Mouse (Mus musculus): Measurements from ENCODE around the gene Plcb4. TPM values are rescaled to one million over a fixed set of nuclear protein-coding genes. Genes with fewer than 3 reads are reported as not detected.
"Not testable (repeated sequence)": the region's sequence is repeated elsewhere in the genome, so short reads cannot be mapped to it uniquely, and the experiment has no call there.

Plcb4 gene
- polyA plus RNA-seq, 1 experiment from 2014 or later = 12.4 TPM

DNA sequence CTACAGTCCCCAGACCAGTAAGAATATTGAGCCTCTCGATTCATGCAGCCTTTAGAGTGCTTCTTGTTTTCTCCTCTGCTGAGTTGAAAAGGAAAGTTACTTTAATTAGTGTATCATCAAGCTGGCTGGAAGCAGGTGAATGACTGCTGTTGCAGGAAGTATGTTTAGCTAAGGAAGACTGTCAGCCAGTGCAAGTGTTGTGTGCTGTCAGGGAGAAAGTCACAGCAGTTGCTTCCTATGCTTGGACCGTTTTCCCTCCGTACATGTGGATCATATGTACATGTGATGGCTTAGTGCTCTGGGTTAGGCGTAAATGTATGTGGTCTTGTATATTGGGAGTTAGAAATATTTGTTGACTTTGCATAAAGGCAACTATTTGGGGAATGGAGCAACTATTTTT is 69.1 kb downstream of the Plcb4 start:
- no peaks in the 10 kb centered on the region for H3K27me3 ChIP-seq (ENCODE audit: control insufficient read depth, insufficient read depth, low read length)
- no peaks in the 10 kb centered on the region for H3K9me3 ChIP-seq (ENCODE audit: control insufficient read depth, low read length)
- no peaks in the 10 kb centered on the region for H3K36me3 ChIP-seq (ENCODE audit: control insufficient read depth, insufficient read depth, low read length)
- DNase-seq (ENCODE audit: low spot score) = no peak
- WGBS = 86% methylated on average over 4 of the region's 4 CpGs
- no peak overlapping the region for H3K27ac ChIP-seq (replicated peaks; ENCODE audit: low read depth, low read length)
- no peak overlapping the region for H3K4me2 ChIP-seq (ENCODE audit: low read depth, severe bottlenecking)
- no peak overlapping the region for H3K9ac ChIP-seq (ENCODE audit: low read length)
- no peak overlapping the region for H3K4me3 ChIP-seq (ENCODE audit: low read depth, low read length)
- H3K4me1 ChIP-seq (ENCODE audit: control insufficient read depth, insufficient read depth, low read length) = no peaks in the 10 kb centered on the region
- ATAC-seq (ENCODE audit: insufficient number of reproducible peaks, low FRiP score, low TSS enrichment, low read depth) = no peak

DNA sequence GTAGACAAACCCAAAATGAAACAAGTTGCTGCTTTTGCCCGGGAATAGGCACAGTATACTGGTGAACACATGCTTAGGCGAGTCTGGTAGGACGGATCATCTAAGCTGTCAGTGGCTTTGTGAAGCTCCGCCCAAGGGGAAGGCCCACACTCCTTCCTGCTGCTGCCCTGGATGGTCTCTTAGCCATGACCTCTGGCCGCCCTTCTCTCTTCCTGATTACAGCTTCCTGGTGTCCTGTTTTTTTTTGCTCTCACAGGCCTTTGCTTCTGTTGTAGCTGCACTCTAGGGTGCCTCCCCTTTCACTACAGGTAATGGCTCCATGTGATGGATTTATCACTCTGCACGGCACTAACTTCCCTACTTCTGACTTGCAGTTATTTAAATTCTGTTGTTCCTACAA is 72.8 kb downstream of the Plcb4 start:
- WGBS = 51% methylated on average over 6 of the region's 6 CpGs
- Histone ChIP-seq H3K9ac (ENCODE audit: low read length) (no peak overlapping the region), H3K4me1 (ENCODE audit: control insufficient read depth, insufficient read depth, low read length) (0 out of 2 replicates have a peak, but pooled peaks cover 2% of the 10 kb centered on the region), H3K27ac (replicated peaks; ENCODE audit: low read depth, low read length) (no peak overlapping the region), H3K9me3 (ENCODE audit: control insufficient read depth, low read length) (no peaks in the 10 kb centered on the region), H3K4me2 (ENCODE audit: low read depth, severe bottlenecking) (no peak overlapping the region), H3K27me3 (ENCODE audit: control insufficient read depth, insufficient read depth, low read length) (no peaks in the 10 kb centered on the region), H3K36me3 (ENCODE audit: control insufficient read depth, insufficient read depth, low read length) (no peaks in the 10 kb centered on the region), H3K4me3 (ENCODE audit: low read depth, low read length) (no peak overlapping the region)
- DNase-seq (ENCODE audit: low spot score) = no peak
- ATAC-seq (ENCODE audit: insufficient number of reproducible peaks, low FRiP score, low TSS enrichment, low read depth) = 0 out of 2 replicates have a peak, but pooled peaks have one; percentile 35

GRCm38 (mm10) chr2:135732651-135733050 is 73.8 kb downstream of the Plcb4 start:
- Histone ChIP-seq H3K4me3 (ENCODE audit: low read depth, low read length) (no peak overlapping the region), H3K9me3 (ENCODE audit: control insufficient read depth, low read length) (no peaks in the 10 kb centered on the region), H3K27ac (replicated peaks; ENCODE audit: low read depth, low read length) (no peak overlapping the region), H3K4me2 (ENCODE audit: low read depth, severe bottlenecking) (no peak overlapping the region), H3K27me3 (ENCODE audit: control insufficient read depth, insufficient read depth, low read length) (no peaks in the 10 kb centered on the region), H3K4me1 (ENCODE audit: control insufficient read depth, insufficient read depth, low read length) (0 out of 2 replicates have a peak, but pooled peaks cover 2% of the 10 kb centered on the region), H3K9ac (ENCODE audit: low read length) (no peak overlapping the region), H3K36me3 (ENCODE audit: control insufficient read depth, insufficient read depth, low read length) (no peaks in the 10 kb centered on the region)
- ATAC-seq (ENCODE audit: insufficient number of reproducible peaks, low FRiP score, low TSS enrichment, low read depth) (no peak), DNase-seq (ENCODE audit: low spot score) (no peak)
- WGBS = 87% methylated on average over 4 of the region's 4 CpGs

DNA sequence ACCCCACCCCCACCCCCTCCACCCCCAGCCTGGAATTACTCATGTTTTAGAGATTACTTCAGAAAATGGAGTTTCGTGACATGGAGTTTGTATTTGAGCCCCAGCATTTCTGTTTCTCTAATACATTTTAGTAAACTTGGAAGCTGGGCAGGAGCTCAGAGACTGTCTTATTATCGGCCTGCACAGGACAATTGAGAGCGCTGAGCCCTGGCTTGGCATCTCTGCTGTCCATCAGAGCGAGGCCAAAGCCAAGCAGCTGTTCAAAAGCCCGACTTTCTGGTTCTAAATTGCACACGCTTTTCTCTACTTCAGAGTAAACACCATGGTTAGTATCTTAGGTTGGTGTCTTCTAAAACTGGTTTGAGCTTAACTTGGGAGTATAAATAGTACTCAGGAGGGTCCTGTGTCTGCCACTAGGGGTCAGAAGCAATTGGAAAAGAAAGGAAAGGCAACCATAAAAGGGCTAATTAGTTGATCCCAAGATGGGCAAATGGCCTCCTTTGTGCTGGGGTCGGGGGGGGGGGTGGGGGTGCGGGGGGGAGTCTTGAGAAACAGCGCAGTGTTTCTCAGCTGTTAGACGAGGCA is 75.2 kb downstream of the Plcb4 start:
- ATAC-seq (ENCODE audit: insufficient number of reproducible peaks, low FRiP score, low TSS enrichment, low read depth) = no peak
- Histone ChIP-seq H3K9me3 (ENCODE audit: control insufficient read depth, low read length) (no peaks in the 10 kb centered on the region), H3K27me3 (ENCODE audit: control insufficient read depth, insufficient read depth, low read length) (no peaks in the 10 kb centered on the region), H3K27ac (replicated peaks; ENCODE audit: low read depth, low read length) (no peak overlapping the region), H3K4me1 (ENCODE audit: control insufficient read depth, insufficient read depth, low read length) (0 out of 2 replicates have a peak, but pooled peaks cover 2% of the 10 kb centered on the region), H3K4me2 (ENCODE audit: low read depth, severe bottlenecking) (no peak overlapping the region), H3K9ac (ENCODE audit: low read length) (no peak overlapping the region), H3K4me3 (ENCODE audit: low read depth, low read length) (no peak overlapping the region), H3K36me3 (ENCODE audit: control insufficient read depth, insufficient read depth, low read length) (no peaks in the 10 kb centered on the region)
- WGBS = 34% methylated on average over 10 of the region's 10 CpGs
- no peak for DNase-seq (ENCODE audit: low spot score)

DNA sequence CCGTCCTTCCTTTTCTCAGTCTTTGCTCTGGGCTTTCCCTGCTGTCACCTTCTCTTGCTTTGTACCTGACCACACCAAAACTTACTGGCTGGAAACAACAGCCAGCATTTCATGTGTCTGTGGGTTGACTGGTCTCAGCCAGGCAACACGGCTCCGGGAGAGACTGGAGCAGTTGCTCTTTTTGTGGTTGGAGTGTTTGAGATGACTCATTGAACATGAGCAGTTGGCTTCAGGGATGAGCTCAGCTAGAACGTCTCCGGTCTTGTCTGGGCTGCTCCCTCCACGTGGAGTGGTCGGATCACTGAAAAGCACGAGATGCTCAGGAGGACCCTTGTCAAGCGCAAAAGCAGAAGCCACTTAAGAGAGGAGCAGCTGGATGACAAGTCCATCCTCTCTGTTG is 78.7 kb downstream of the Plcb4 start:
- no peak overlapping the region for H3K4me2 ChIP-seq (ENCODE audit: low read depth, severe bottlenecking)
- H3K9ac ChIP-seq (ENCODE audit: low read length) = no peak overlapping the region
- no peak overlapping the region for H3K4me3 ChIP-seq (ENCODE audit: low read depth, low read length)
- ATAC-seq (ENCODE audit: insufficient number of reproducible peaks, low FRiP score, low TSS enrichment, low read depth) (no peak), DNase-seq (ENCODE audit: low spot score) (no peak)
- no peaks in the 10 kb centered on the region for H3K36me3 ChIP-seq (ENCODE audit: control insufficient read depth, insufficient read depth, low read length)
- H3K9me3 ChIP-seq (ENCODE audit: control insufficient read depth, low read length) = no peaks in the 10 kb centered on the region
- WGBS = 92% methylated on average over 9 of the region's 9 CpGs
- no peak overlapping the region for H3K27ac ChIP-seq (replicated peaks; ENCODE audit: low read depth, low read length)
- H3K27me3 ChIP-seq (ENCODE audit: control insufficient read depth, insufficient read depth, low read length) = no peaks in the 10 kb centered on the region
- H3K4me1 ChIP-seq (ENCODE audit: control insufficient read depth, insufficient read depth, low read length) = 0 out of 2 replicates have a peak, but pooled peaks cover 2% of the 10 kb centered on the region

GRCm38 (mm10) chr2:135738022-135738780 is 79.4 kb downstream of the Plcb4 start:
- H3K4me2 ChIP-seq (ENCODE audit: low read depth, severe bottlenecking); H3K4me1 ChIP-seq (ENCODE audit: control insufficient read depth, insufficient read depth, low read length); H3K27me3 ChIP-seq (ENCODE audit: control insufficient read depth, insufficient read depth, low read length); H3K27ac ChIP-seq (replicated peaks; ENCODE audit: low read depth, low read length); ATAC-seq (ENCODE audit: insufficient number of reproducible peaks, low FRiP score, low TSS enrichment, low read depth); H3K36me3 ChIP-seq (ENCODE audit: control insufficient read depth, insufficient read depth, low read length); H3K4me3 ChIP-seq (ENCODE audit: low read depth, low read length); H3K9ac ChIP-seq (ENCODE audit: low read length); H3K9me3 ChIP-seq (ENCODE audit: control insufficient read depth, low read length); DNase-seq (ENCODE audit: low spot score): not testable (repeated sequence)
- 87% methylated on average over 7 of the region's 7 CpGs for WGBS

DNA sequence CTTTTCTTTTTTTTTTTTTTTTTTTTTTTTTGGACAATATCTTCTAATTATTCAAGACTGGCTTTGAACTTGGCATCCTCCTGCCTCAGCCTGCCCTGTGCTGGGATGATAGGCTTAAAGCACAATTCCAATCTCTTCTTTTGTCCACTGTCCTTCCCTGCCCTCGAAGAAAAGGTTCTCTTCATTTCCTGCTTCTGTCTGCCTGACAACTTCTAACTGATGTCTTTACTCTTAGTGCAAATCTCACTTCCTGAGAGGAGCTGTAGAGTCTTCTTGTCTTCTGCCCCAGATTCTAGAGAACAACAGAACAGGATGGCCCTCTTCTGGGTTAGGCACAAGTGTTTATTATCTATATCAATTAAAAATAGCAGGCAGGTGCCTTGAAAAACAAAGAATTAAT is 80.1 kb downstream of the Plcb4 start:
- Histone ChIP-seq H3K36me3 (ENCODE audit: control insufficient read depth, insufficient read depth, low read length) (no peaks in the 10 kb centered on the region), H3K4me2 (ENCODE audit: low read depth, severe bottlenecking) (no peak overlapping the region), H3K9ac (ENCODE audit: low read length) (no peak overlapping the region), H3K4me3 (ENCODE audit: low read depth, low read length) (no peak overlapping the region), H3K27me3 (ENCODE audit: control insufficient read depth, insufficient read depth, low read length) (no peaks in the 10 kb centered on the region), H3K27ac (replicated peaks; ENCODE audit: low read depth, low read length) (no peak overlapping the region), H3K4me1 (ENCODE audit: control insufficient read depth, insufficient read depth, low read length) (0 out of 2 replicates have a peak, but pooled peaks cover 2% of the 10 kb centered on the region), H3K9me3 (ENCODE audit: control insufficient read depth, low read length) (no peaks in the 10 kb centered on the region)
- ATAC-seq (ENCODE audit: insufficient number of reproducible peaks, low FRiP score, low TSS enrichment, low read depth) = no peak
- WGBS = 84% methylated on average over 1 of the region's 1 CpGs
- no peak for DNase-seq (ENCODE audit: low spot score)

GRCm38 (mm10) chr2:135742954-135743700 is 84.3 kb downstream of the Plcb4 start:
- no peak for ATAC-seq (ENCODE audit: insufficient number of reproducible peaks, low FRiP score, low TSS enrichment, low read depth)
- DNase-seq (ENCODE audit: low spot score) = no peak
- 84% methylated on average over 10 of the region's 10 CpGs for WGBS

More at GRCm38 (mm10) chr2:135742954-135743700, 84.3 kb downstream of the Plcb4 start:
- Histone ChIP-seq H3K9me3 (ENCODE audit: control insufficient read depth, low read length) (no peaks in the 10 kb centered on the region), H3K27me3 (ENCODE audit: control insufficient read depth, insufficient read depth, low read length) (0 out of 2 replicates have a peak, but pooled peaks cover 2% of the 10 kb centered on the region), H3K4me3 (ENCODE audit: low read depth, low read length) (no peak overlapping the region), H3K4me1 (ENCODE audit: control insufficient read depth, insufficient read depth, low read length) (no peaks in the 10 kb centered on the region), H3K4me2 (ENCODE audit: low read depth, severe bottlenecking) (no peak overlapping the region), H3K9ac (ENCODE audit: low read length) (no peak overlapping the region), H3K27ac (replicated peaks; ENCODE audit: low read depth, low read length) (no peak overlapping the region), H3K36me3 (ENCODE audit: control insufficient read depth, insufficient read depth, low read length) (peaks cover 3% of the 10 kb centered on the region; the same call in 1 of the 2 replicates)
